In the genomic region with DNA sequence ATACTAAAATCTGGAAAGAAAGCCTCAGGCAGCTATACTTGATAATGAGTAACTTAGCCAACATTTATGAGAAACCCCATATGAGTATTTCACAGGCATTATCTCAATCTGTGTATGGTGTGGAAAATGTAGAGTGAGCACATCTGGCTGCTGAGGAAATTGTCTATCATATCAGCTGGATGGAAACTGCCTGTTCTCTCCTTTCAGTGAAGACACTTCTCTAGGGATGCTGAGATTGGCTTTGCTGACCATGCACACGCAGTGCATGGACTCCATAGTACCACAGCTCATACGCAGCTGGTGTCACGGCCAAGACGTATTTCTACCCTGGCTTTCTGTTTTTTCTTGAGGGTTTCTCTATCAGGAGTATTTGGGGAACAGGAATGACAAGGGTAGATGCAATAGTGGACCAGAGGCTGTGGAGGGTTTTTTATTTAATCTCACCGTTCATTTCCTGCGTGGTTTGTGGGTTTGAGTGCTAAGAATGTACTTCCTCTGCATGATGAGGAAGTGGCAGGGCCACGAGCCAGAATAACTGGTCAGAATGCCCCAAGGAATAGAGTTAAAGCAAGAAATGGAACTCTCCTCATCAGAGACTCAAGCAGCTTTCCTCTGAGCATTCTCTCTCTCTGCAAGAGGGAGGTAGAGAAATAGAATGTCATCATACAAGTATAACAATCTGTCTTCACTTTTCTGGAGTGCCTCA, we compare ENCODE assay signal across 8 mouse cellular contexts.
DNase-seq lines count a peak whose midpoint lies in the region; ATAC-seq and TF ChIP-seq lines count a peak whose summit lies in the region.

No protein-coding gene starts in this region.

- H3K27me3 ChIP-seq in heart, postnatal 0 days (ENCODE audit: control insufficient read depth, insufficient read depth, low read length): no peaks in the 10 kb centered on the region
- H3K27me3 ChIP-seq in limb, embryonic 15.5 days: no peaks in the 10 kb centered on the region
- no peaks in the 10 kb centered on the region for H3K27me3 ChIP-seq in forebrain, embryonic 16.5 days (replicated peaks; ENCODE audit: control insufficient read depth, insufficient read depth, low read length)
- H3K27me3 ChIP-seq in hindbrain, embryonic 10.5 days (ENCODE audit: insufficient read depth, poor library complexity, severe bottlenecking): no peaks in the 10 kb centered on the region

- 39% methylated on average over 7 of the region's 7 CpGs for WGBS in lung, adult 2 months
- 39% methylated on average over 7 of the region's 7 CpGs for WGBS in heart, postnatal 0 days
- 57% methylated on average over 7 of the region's 7 CpGs for WGBS in limb, embryonic 15.5 days
- WGBS in forebrain, embryonic 16.5 days: 94% methylated on average over 7 of the region's 7 CpGs
- WGBS in hindbrain, embryonic 10.5 days: 85% methylated on average over 7 of the region's 7 CpGs

- no peaks in the 10 kb centered on the region for H3K9me3 ChIP-seq in heart, postnatal 0 days (replicated peaks; ENCODE audit: control insufficient read depth, low read length)
- H3K9me3 ChIP-seq in limb, embryonic 15.5 days: no peaks in the 10 kb centered on the region
- no peaks in the 10 kb centered on the region for H3K9me3 ChIP-seq in forebrain, embryonic 16.5 days (ENCODE audit: control insufficient read depth, low read length)
- H3K9me3 ChIP-seq in hindbrain, embryonic 10.5 days: no peaks in the 10 kb centered on the region

- TF ChIP-seq CTCF in lung, adult 2 months (IDR thresholded peaks at IDR 0.05; ENCODE audit: insufficient read depth, low read length): no peak
- TF ChIP-seq CTCF in heart, postnatal 0 days (IDR thresholded peaks at IDR 0.05; ENCODE audit: low read depth): no peak

- no peak overlapping the region for H3K4me3 ChIP-seq in lung, adult 2 months (replicated peaks; ENCODE audit: extremely low read depth, low read depth, low read length)
- no peak overlapping the region for H3K4me3 ChIP-seq in heart, postnatal 0 days (ENCODE audit: low read depth, low read length)
- no peak overlapping the region for H3K4me3 ChIP-seq in limb, embryonic 15.5 days
- no peak overlapping the region for H3K4me3 ChIP-seq in forebrain, embryonic 16.5 days (replicated peaks; ENCODE audit: low read length)
- H3K4me3 ChIP-seq in hindbrain, embryonic 10.5 days: no peak overlapping the region

- peak; percentile 42 to 45 for DNase-seq in lung, adult 18-20 months
- DNase-seq in lung, adult 2 months: no peak
- peak; percentile 50 for DNase-seq in heart, postnatal 0 days (ENCODE audit: low spot score)
- DNase-seq in spleen, postnatal 36 days (ENCODE audit: low spot score in 2 of 2): peak; percentile 83 to 88
- DNase-seq in urinary bladder, adult 2 months (ENCODE audit: low spot score): no peak
- DNase-seq in hindbrain, embryonic 10.5 days (ENCODE audit: low spot score): no peak

- no peaks in the 10 kb centered on the region for H3K36me3 ChIP-seq in heart, postnatal 0 days (replicated peaks; ENCODE audit: control insufficient read depth, insufficient read depth, low read length)
- no peaks in the 10 kb centered on the region for H3K36me3 ChIP-seq in limb, embryonic 15.5 days
- H3K36me3 ChIP-seq in forebrain, embryonic 16.5 days (ENCODE audit: control insufficient read depth, insufficient read depth): no peaks in the 10 kb centered on the region
- no peaks in the 10 kb centered on the region for H3K36me3 ChIP-seq in hindbrain, embryonic 10.5 days

- H3K9ac ChIP-seq in heart, postnatal 0 days (replicated peaks; ENCODE audit: low read depth, low read length): no peak overlapping the region
- no peak overlapping the region for H3K9ac ChIP-seq in limb, embryonic 15.5 days
- no peak overlapping the region for H3K9ac ChIP-seq in forebrain, embryonic 16.5 days (replicated peaks; ENCODE audit: low read depth, low read length)

- no peak for TF ChIP-seq POLR2A in lung, adult 2 months (IDR thresholded peaks at IDR 0.05; ENCODE audit: borderline replicate concordance, extremely low read depth, low read depth, low read length)

- peak overlapping the region; percentile 74 for H3K27ac ChIP-seq in heart, postnatal 0 days (ENCODE audit: low read depth)
- H3K27ac ChIP-seq in limb, embryonic 15.5 days: peak overlapping the region; percentile 67
- H3K27ac ChIP-seq in forebrain, embryonic 16.5 days (ENCODE audit: low read length): no peak overlapping the region
- no peak overlapping the region for H3K27ac ChIP-seq in hindbrain, embryonic 10.5 days

- peak; percentile 59; the same call in 1 of the 2 replicates for TF ChIP-seq EP300 in heart, postnatal 0 days (IDR thresholded peaks at IDR 0.05; ENCODE audit: low read depth)

- H3K4me1 ChIP-seq in lung, adult 2 months (ENCODE audit: control insufficient read depth, insufficient read depth, low read length): peaks cover 10% of the 10 kb centered on the region
- H3K4me1 ChIP-seq in heart, postnatal 0 days (ENCODE audit: control insufficient read depth, insufficient read depth): 0 out of 2 replicates have a peak, but pooled peaks cover 6% of the 10 kb centered on the region
- H3K4me1 ChIP-seq in limb, embryonic 15.5 days: peaks cover 8% of the 10 kb centered on the region
- no peaks in the 10 kb centered on the region for H3K4me1 ChIP-seq in forebrain, embryonic 16.5 days (replicated peaks; ENCODE audit: control insufficient read depth, insufficient read depth, low read length)
- no peaks in the 10 kb centered on the region for H3K4me1 ChIP-seq in hindbrain, embryonic 10.5 days (replicated peaks)

- H3K4me2 ChIP-seq in heart, postnatal 0 days (ENCODE audit: low read depth, low read length): no peak overlapping the region
- H3K4me2 ChIP-seq in limb, embryonic 15.5 days: no peak overlapping the region
- no peak overlapping the region for H3K4me2 ChIP-seq in forebrain, embryonic 16.5 days (ENCODE audit: low read length)

- peak; percentile 66 for ATAC-seq in heart, postnatal 0 days (ENCODE audit: insufficient read depth, low read depth)
- no peak for ATAC-seq in limb, embryonic 15.5 days (ENCODE audit: insufficient number of reproducible peaks, low FRiP score, low TSS enrichment, low read depth)
- ATAC-seq in forebrain, embryonic 16.5 days: no peak

Comparison
In these comparisons a context has a peak if more than half of its experiments do, and no peak if none do; other contexts are left out.
1. DNase-seq: peak in lung, adult 18-20 months (2 of 2), heart, postnatal 0 days (single experiment) and spleen, postnatal 36 days (2 of 2); none in lung, adult 2 months (single experiment), urinary bladder, adult 2 months (single experiment) and hindbrain, embryonic 10.5 days (single experiment).
2. H3K27ac ChIP-seq: peak in heart, postnatal 0 days (single experiment) and limb, embryonic 15.5 days (single experiment); none in forebrain, embryonic 16.5 days (single experiment) and hindbrain, embryonic 10.5 days (single experiment).